Mouse (Mus musculus): ENCODE results near the gene Inhbb. TPM values are rescaled to one million over a fixed set of nuclear protein-coding genes. Genes with fewer than 3 reads are reported as not detected.

Gene Inhbb
- not detected in 2 replicates for total RNA-seq (2017)

DNA sequence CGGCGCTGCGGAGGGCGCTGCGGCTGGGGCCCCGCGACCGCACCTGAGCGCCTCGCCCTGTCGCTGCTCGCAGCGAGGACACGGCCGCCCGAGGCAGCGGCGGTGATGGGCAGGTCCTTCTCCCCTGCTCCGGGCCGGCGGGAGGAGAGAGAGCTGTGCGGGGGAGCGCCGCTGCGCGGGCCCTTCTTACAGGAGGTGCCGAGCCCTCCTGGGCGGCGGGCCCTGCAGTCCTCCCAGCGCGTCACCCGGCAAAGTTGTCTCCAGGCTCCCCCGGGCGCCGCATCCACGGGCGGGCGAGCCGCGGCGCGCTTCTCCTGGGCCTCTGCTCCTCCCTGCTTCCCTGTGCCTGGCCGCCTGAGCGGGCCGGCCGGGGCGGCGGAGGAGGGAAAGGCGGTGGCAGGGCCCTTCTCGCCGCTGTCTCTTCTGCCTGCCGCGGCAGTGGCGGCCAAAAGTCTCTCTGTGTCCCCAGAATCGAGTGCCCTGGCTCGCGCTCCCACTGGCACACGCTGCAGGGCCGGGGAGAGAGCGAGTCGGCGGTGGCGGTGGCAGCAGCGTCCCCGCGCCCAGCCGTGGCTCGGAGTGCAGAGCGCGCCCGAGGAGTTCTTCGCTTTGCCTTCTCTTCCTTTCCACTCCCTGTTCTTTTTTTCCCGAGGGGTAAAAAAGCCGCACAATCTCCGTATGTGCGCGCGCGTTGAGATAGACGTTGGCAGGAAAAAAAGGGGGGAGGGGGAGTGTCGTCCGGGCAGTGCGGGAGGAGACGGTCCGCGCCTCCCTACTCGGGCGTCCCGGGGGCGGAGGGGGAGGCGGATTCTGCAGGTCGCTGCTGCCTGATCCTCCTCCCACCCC lies at the start of gene Inhbb:
TSS of gene Inhbb (minus strand) at position 673 of the 846 bp plus-strand sequence.
- no peak for ATAC-seq (ENCODE audit: extremely low read depth, insufficient number of reproducible peaks, low FRiP score, poor library complexity, severe bottlenecking)

DNA sequence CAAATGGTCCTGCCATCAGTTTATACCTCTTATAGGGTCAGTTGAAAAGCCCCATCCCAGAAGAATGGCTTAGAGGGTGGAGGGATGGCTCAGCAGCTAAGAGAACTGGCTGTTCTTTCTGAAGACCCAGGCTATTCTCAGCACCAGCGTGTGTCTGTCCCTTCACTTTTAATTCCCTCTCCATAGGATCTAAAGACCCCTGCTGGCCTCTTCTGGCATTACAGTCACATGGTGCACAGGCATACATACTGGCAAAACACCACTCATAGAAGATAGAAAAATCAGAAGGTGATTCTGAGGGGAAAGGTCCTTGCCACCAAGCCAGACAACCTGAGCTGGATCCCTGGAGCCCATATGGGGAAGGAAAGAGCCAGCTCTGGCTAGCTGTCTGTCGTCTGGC lies 41.3 kb upstream of the Inhbb start:
- peak; percentile 25; the same call in 1 of the 2 replicates for ATAC-seq (ENCODE audit: extremely low read depth, insufficient number of reproducible peaks, low FRiP score, poor library complexity, severe bottlenecking)

DNA sequence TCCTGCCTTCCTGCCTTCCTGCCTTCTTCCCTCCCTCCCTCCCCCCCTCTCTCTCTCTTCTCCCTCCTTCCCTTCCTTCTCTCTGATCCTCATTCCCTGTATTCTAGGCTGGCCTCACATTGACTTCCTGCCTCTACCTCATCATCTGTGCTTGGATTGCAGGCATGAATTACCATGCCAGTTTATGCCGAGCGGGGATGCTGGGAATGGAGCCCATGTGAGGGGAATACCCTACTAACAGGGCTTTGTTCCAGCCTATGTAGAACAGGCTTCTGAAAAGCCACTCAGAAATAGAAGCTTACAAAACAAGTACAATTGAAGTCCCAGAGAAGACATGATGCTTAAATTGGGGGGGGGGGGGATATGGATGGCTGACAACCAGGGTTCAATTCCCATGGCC lies 38.0 kb upstream of the Inhbb start:
- ATAC-seq (ENCODE audit: extremely low read depth, insufficient number of reproducible peaks, low FRiP score, poor library complexity, severe bottlenecking), result no peak

DNA sequence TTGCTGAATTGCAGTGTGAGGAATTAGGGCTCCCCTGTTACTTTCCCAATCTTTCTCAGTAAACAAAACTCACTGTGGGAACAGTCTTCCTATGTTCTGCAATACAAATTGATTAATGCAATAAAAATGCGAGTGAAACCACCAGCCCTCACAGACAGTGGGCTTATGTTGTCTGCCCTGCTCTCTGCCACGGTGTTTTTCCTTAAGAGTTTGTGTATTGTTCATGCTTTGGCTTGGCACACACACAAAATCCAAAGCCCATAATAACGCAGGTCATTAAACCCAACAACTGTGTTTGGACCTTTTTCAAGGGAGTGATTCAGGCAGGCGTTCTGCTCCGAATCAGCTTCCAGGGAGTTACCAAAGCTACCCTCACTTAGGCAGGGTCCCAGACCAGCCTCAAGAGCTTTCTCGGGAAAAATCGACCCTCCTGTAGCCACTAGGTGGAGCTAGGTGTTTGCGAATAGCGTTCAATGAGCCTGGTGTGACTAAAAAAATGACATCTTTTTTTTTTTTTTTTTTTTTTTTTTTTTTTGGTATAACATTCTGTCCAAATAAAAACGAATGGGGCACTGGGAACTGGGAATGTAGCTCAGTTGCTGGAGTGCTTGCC lies 36.1 kb upstream of the Inhbb start:
- no peak for ATAC-seq (ENCODE audit: extremely low read depth, insufficient number of reproducible peaks, low FRiP score, poor library complexity, severe bottlenecking)

DNA sequence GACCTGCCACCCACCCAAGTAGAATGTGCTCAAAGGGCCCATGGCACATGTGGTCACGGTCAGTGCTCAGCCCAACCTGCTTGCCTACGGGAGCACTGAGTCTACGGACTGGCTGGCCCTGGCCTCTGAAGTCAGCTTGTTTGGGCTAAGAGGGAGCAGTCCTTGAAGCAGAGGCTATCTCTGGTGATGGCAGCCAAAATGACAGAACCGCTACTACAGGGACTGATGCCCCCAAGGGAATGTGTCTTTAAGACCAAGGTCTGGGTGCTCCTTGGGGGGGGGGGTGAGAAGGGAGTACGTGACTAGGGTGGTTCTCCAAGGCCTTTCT lies 35.4 kb upstream of the Inhbb start:
- ATAC-seq (ENCODE audit: extremely low read depth, insufficient number of reproducible peaks, low FRiP score, poor library complexity, severe bottlenecking), result no peak

DNA sequence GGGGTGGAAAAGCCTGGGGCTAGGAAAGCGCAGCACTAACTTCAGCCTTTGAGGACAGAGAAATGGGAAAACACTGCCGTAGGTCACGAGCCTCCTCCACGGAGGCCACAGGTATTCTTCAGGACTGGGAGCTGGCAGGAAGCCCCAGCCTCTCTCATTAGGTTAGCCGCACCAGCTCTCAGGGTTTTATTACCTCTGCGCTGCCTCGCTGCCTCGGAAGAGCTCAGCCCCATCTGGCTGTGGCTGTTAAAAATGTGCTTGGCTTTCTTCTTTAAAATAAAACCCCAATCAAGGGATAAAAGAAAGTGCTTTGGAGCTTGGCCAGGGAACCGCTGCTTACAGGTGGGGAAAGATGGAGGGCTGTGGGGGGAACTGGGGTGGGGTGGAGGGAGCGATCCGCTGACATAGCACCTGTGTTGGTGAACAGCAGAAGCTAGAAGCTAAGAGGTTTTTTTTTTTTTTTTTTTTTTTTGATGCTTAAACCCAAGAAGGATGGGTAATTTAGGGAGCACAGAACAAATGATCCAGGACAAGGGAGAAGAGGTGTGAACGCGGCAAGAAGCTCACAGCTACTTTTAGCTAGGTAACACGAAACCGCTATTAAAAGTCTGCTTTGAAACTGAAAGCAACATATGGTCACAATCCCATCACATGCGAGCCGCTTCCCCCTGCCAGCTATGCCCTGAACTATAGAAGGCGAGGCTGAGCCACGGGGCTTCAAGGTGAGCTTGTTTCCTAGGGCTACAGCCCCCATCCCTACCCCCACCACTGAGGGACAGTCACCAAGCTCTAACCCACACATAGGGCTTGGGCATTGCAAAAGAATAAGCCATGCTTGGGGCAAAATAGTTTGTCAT lies 34.9 kb upstream of the Inhbb start:
- no peak for ATAC-seq (ENCODE audit: extremely low read depth, insufficient number of reproducible peaks, low FRiP score, poor library complexity, severe bottlenecking)

DNA sequence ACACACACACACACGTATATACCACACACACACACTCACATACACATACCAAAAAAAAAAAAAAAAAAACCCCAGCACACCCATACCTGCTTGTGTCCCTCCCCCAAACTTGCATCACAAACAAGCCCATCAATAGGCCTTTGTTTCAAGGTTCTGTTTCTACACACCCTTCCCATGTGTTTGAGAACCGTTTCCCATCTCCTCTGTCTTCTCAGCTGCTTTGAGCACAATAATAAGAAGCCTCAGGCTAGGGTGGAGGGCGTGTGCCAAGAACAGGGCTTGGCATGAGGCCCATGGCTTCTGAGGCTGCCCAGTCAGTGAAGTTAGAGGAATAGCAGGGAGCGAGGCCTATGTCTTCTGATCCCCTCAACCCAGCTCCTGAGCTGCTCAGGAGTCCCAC lies 31.7 kb upstream of the Inhbb start:
- ATAC-seq (ENCODE audit: extremely low read depth, insufficient number of reproducible peaks, low FRiP score, poor library complexity, severe bottlenecking), result no peak

DNA sequence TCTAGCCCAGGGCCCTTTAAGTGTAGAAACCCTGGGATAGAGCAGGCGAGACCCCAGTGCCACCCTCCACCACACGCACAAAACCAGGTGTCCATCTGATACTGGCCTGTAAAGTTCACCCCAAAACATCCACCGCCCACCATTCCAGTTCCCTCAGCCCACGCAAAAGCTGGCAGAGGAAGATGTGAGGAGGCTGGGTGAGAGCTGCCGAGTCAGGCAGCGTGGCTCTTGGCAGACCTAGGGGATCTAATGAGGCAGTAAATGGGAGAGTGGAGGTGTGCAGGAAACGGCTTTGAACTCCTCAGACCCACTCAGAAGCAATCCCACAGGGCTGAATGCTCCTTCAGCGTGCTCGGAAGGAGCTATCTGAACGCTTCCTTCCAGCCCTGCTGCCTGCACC lies 29.4 kb upstream of the Inhbb start:
- ATAC-seq (ENCODE audit: extremely low read depth, insufficient number of reproducible peaks, low FRiP score, poor library complexity, severe bottlenecking), result no peak

DNA sequence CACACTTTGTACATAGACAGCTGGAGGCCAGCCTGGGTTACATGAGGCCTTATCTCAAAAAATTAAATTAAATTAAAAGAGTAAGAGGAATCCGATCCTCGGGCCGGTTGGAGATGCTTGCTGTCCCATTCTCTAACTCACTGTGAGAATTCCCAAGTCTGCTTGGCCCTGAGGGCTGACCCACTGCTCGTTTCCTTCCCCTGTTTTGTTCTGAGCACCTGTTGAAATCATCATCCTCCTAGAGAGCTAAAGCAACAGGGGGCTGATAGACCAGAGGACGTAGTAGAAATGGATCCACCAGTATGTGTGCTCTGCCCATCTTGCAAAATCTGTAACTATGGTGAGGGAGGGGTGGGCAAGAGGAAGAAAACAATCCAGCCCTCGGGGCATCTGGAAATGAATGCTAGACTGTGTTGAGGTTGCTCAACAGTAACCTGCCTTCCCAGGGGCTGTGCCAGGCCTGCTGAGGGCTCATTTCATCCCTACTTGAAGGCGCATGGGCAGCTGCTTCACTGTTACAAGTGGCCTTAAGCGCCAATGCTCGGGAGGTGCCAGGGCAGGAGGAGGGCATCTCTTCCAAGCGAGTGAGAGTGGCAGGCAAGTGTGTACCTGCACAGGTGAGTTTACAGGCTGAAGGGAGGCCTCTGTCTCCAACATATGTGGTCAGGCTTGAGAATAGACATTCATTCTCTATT lies 28.8 kb upstream of the Inhbb start:
- ATAC-seq (ENCODE audit: extremely low read depth, insufficient number of reproducible peaks, low FRiP score, poor library complexity, severe bottlenecking), result no peak

DNA sequence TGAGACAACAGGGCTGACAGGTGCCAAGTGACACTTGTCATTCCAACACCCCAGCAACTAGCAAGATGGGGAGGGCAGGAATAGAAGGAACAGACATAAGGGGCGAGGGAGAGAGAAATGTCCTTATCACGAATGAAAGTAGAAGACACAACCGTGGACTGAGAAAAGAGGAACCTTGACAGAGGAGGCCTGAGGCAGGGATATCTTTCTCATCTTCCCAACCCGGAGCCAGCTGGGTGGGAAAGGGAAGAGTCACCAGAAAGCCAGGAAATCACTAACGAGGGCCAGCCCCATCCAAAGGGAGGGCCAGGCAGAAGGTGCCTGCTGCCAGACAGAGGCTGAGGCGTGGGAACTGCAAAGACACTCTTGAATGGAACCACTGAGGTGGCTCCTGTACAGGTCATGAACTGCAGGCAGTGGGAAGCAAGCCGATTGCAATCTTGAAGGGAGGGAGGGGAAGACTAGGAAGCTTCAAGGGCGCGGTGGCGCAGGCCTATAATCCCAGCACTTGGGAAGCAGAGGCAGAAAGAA lies 24.8 kb upstream of the Inhbb start:
- no peak for ATAC-seq (ENCODE audit: extremely low read depth, insufficient number of reproducible peaks, low FRiP score, poor library complexity, severe bottlenecking)

DNA sequence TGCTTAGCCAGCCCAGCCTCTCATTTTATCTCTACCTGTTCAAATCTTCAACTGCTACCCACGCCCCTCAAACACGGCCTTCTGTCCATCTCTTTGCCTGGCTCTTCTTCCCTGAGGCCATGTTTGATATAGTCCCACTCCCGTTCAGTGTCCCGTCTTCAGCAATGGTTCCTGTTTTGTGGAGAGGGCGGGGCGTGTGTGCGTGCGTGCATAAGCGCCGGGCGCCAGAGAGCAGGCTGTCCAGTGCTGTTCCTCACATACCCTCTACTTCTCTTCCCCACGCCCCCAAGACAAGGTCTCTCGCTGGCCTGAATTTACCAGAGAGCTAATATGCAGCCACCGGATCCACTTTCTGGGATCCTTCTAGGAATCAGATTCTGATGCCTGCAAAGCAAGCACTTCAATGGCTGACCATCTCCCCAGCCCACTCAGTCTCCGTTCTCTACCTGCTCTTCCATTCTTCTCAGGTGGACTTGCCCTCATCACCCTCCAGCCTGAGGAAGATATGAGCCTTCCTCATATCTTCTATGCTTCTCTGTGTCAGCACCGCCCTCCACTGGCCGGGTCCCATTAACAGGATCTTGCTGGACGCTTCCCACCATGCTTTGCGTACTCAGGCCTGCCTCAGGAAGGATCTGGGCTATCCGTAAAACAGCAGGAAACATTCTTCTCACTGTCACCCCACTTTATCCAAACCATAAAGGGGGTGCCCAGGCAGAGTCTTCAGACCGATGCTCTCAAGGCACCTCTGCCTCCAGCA lies 21.7 kb upstream of the Inhbb start:
- no peak for ATAC-seq (ENCODE audit: extremely low read depth, insufficient number of reproducible peaks, low FRiP score, poor library complexity, severe bottlenecking)

DNA sequence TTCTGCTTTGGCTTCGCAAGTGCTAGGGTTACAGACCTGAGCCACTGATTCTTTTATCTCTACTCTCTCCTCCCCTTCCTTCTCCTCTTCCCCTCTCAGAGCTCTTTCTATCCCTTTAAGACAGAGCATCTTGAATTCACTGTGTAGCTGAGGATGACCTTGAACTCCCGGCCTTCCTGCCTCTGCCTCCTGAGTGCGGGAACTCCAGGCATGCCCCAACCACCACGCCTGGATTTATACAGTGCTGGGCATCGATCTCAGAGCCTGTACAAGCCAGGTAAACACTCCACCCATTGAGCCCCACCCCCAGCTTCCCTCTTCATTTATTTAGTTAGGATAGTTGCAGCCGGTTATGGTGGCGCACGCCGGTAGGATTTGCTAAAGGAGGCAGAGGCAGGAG lies 20.9 kb upstream of the Inhbb start:
- no peak for ATAC-seq (ENCODE audit: extremely low read depth, insufficient number of reproducible peaks, low FRiP score, poor library complexity, severe bottlenecking)

DNA sequence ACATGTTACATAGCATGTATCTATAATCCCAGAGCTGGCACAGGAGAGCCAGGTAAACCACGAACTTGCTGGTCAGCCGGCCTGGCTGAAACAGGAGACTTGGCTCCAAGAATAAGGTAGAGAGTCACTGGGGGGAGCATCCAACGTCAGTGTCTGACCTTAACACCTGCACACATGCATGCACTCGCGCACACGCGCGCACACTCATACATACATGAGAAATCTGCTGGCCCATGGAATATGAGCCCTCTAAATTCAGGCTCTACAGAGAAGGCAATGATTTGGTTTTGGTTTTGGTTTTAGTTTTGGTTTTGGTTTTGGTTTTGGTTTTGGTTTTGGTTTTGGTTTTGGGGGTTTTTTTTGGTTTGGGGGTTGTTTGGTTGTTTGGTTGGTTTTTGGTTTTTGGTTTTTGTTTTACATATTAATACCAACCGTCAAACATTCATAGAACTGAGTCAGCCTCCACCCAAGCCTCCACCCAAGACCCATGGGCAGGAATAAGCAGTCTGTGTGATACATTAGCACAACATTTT lies 16.1 kb upstream of the Inhbb start:
- no peak for ATAC-seq (ENCODE audit: extremely low read depth, insufficient number of reproducible peaks, low FRiP score, poor library complexity, severe bottlenecking)

DNA sequence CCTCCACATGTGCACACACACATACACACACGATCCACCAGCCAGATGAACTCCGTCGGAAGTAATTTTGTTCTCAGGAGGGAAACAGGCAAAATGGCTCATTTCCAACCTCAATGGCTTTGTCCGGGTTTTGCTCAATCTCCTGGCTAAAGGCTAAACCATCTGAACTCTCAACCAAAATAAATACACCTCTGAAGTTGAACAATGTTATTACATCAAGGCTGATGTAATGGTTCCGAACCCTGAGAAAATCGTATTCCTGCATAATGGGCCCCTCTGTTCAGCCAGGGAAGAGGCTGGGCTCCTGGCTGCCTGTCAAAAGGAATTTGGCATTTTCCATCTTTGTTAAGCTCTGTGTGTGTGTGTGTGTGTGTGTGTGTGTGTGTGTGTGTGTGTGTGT lies 15.4 kb upstream of the Inhbb start:
- no peak for ATAC-seq (ENCODE audit: extremely low read depth, insufficient number of reproducible peaks, low FRiP score, poor library complexity, severe bottlenecking)

DNA sequence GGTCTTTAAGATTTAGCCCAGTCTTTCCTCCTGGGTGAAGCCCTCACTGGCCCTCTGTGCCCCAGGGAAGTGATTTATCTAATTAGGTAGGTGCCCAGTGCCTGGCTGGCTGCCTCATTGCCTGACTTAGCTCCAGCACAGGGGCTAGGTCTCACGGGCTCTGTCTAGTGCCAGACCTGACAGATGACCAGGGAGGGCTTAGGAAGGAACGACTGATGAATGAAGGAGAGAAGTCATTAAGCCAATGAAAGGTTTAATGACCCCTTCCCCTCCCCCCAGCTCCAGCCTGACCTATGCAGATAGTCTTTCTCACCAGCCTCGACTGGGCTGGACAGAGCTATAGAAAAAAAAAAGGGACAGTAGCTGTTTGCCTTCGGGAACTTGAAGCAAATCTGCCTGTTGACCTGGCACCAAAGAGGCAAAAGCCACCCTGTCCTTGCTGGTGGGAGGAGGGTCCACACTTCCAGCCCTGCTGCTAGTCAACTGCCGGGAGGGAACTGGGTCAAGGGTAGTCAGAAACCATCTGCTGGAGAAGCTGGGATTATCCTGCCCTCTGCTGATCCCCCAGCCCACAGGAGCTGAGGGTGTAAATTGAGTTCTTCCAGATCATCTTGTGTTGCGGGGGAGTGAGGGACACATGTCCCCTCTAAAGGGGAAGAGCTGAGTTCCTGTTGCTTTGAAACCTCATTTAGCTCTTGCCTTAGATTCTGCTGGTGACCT lies 2.3 kb upstream of the Inhbb start:
- no peak for ATAC-seq (ENCODE audit: extremely low read depth, insufficient number of reproducible peaks, low FRiP score, poor library complexity, severe bottlenecking)

DNA sequence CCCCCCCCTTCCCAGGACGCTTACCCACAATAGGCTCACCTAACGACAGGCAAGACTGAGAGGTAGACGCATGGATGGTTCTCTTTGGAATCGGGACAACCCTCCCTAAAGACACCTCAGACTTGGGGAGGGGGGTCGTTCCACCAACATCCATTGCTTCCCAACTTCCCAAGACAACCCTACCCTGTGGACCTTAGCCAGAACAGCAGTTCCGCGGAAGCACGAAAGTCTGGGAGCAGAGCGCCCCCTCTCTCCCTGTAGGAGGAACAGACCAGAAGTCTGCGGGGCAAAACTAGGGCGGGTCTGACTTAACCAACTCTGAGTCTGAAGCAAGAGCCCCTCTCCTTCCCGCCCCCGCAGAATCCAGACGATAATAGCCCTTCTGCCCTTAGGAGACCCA lies 1.5 kb upstream of the Inhbb start:
- no peak for ATAC-seq (ENCODE audit: extremely low read depth, insufficient number of reproducible peaks, low FRiP score, poor library complexity, severe bottlenecking)

DNA sequence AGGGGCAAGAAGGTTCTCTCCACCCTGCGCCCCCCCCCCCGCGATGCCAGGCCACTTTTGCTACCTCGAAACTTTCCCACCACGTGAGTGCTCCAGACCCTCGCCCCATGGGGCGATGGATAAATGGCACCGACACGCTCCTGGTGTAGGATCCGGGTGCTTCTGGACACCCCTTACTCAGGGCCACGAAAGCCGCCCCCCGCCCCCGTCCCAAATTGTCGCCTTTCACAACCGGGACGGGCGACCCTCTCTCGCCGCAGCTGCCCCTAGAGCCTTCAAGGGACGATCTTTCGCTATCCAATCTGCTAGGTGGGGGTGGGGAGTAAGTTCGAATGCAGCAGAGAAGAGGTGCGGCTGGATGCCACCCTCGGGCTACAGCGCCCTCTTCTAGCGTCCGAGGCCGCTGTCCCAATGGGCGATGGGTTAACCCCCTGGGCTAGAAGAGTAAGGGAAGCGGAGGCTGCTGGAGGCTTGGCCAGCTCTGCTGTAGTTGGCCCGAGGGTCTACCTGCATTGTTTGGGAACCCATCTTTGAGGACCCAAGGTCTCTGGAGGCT lies 490 bp upstream of the Inhbb start:
- no peak for ATAC-seq (ENCODE audit: extremely low read depth, insufficient number of reproducible peaks, low FRiP score, poor library complexity, severe bottlenecking)

All from neutrophil, adult 5-6 weeks (primary cell).